Mouse (Mus musculus) lung, postnatal 0 days (tissue): Measurements from ENCODE around the gene Calu. TPM values are rescaled to one million over a fixed set of nuclear protein-coding genes. Genes with fewer than 3 reads are reported as not detected.
A peak's percentile ranks its signal among the peaks of the same experiment; 100 is the strongest.

Experiments
- ATAC-seq: fragments of 200-750 bp; cut with Nextera tagmentation; 2 replicates; pipeline ENCODE4 v1.8.0; 2017; ENCODE audit warnings: moderate library complexity
- DNase-seq: peaks from one replicate; pipeline ENCODE4 v3.0.0-alpha.2; 2016; ENCODE audit warnings: low spot score
- H3K27ac ChIP-seq: fragments of 300-500 bp; sonication (generic); 2 replicates; pipeline ENCODE4 v1.5.1; 2014; ENCODE audit warnings: antibody characterized with exemption, mild to moderate bottlenecking, low read length, mixed read lengths
- H3K27me3 ChIP-seq: fragments of 300-500 bp; sonication (generic); replicated peaks from 2 replicates; pipeline ENCODE4 v1.6.1; 2014; ENCODE audit warnings: low read length, mixed read lengths; ENCODE audit not compliant: insufficient read depth
- H3K36me3 ChIP-seq: fragments of 300-500 bp; sonication (generic); 2 replicates; pipeline ENCODE4 v1.6.1; 2014; ENCODE audit warnings: low read length, mixed read lengths; ENCODE audit not compliant: insufficient read depth
- H3K4me1 ChIP-seq: fragments of 300-500 bp; sonication (generic); 2 replicates; pipeline ENCODE4 v1.6.1; 2014; ENCODE audit warnings: antibody characterized with exemption, low read depth, low read length, mixed read lengths; ENCODE audit not compliant: insufficient read depth
- H3K4me2 ChIP-seq: fragments of 300-500 bp; sonication (generic); replicated peaks from 2 replicates; pipeline ENCODE4 v1.6.1; 2014; ENCODE audit warnings: low read depth, mild to moderate bottlenecking, low read length, moderate library complexity, mixed read lengths
- H3K4me3 ChIP-seq: fragments of 300-500 bp; sonication (generic); 2 replicates; pipeline ENCODE4 v1.5.1; 2014; ENCODE audit warnings: low read depth, low read length
- H3K9ac ChIP-seq: fragments of 300-500 bp; sonication (generic); replicated peaks from 2 replicates; pipeline ENCODE4 v1.6.1; 2014; ENCODE audit warnings: low read depth, mild to moderate bottlenecking
- H3K9me3 ChIP-seq: fragments of 300-500 bp; sonication (generic); 2 replicates; pipeline ENCODE4 v1.6.1; 2016; ENCODE audit warnings: low read length, mixed read lengths
- CTCF ChIP-seq: IDR thresholded peaks from 2 replicates; pipeline ENCODE4 v1.5.1; 2016; ENCODE audit warnings: antibody characterized with exemption, mild to moderate bottlenecking
- EP300 ChIP-seq: IDR thresholded peaks from 2 replicates; pipeline ENCODE4 v1.6.1; 2016; ENCODE audit warnings: antibody characterized with exemption, mild to moderate bottlenecking, control low read depth
- WGBS: fragments of 180-500 bp; shearing (Covaris S2); extraction: QIAGEN DNeasy Blood & Tissue Kit; methylation state at CpG from one replicate; pipeline ENCODE4 v1.1.7; 2014; 5-methylcytosine and 5-hydroxymethylcytosine counted together
- polyA plus RNA-seq: library from polyadenylated mRNA; unstranded; fragments of >200 nt; fragmentation: Nextera tagmentation; extraction: Ambion mirVana; gene quantifications from 2 replicates; pipeline ENCODE4 v1.2.1, GENCODE M21; 2015

The Calu gene
- 232 and 238 TPM in 2 replicates for polyA plus RNA-seq

- Histone ChIP-seq H3K4me3 (peak within 1 kb of the TSS; percentile 85), H3K4me2 (peak within 1 kb of the TSS; percentile 56), H3K4me1 (peaks cover 5% of the 10 kb centered on the region; the same call in 1 of the 2 replicates), H3K36me3 (no peaks in the 10 kb centered on the region), H3K9ac (peak within 1 kb of the TSS; percentile 92), H3K27ac (peak within 1 kb of the TSS; percentile 88), H3K27me3 (no peaks in the 10 kb centered on the region), H3K9me3 (no peaks in the 10 kb centered on the region)
- WGBS, result under 1% methylated on average over 55 of the region's 55 CpGs
- peak; percentile 99 for ATAC-seq
- no peak for TF ChIP-seq CTCF
- TF ChIP-seq EP300, result no peak
- DNase-seq, result peak; percentile 99
These were observed at the start of gene Calu for GRCm38 (mm10) chr6:29347665-29348370. Gene Calu (plus strand): TSS chr6:29348069.

GRCm38 (mm10) chr6:29299112-29299511 lies 48.8 kb upstream of the Calu start:
- Histone ChIP-seq H3K9ac (no peak overlapping the region), H3K27ac (no peak overlapping the region), H3K36me3 (no peaks in the 10 kb centered on the region), H3K27me3 (no peaks in the 10 kb centered on the region), H3K4me1 (no peaks in the 10 kb centered on the region), H3K4me2 (no peak overlapping the region), H3K9me3 (peaks cover 3% of the 10 kb centered on the region; the same call in 1 of the 2 replicates), H3K4me3 (no peak overlapping the region)
- no peak for ATAC-seq
- 39% methylated on average over 2 of the region's 2 CpGs for WGBS
- no peak for DNase-seq
- TF ChIP-seq EP300, result no peak
- no peak for TF ChIP-seq CTCF

GRCm38 (mm10) chr6:29303251-29303650 lies 44.6 kb upstream of the Calu start:
- ATAC-seq (no peak), DNase-seq (no peak)
- Histone ChIP-seq H3K9me3 (peaks cover 3% of the 10 kb centered on the region; the same call in 1 of the 2 replicates), H3K36me3 (no peaks in the 10 kb centered on the region), H3K4me3 (no peak overlapping the region), H3K9ac (no peak overlapping the region), H3K4me2 (no peak overlapping the region), H3K27ac (no peak overlapping the region), H3K27me3 (no peaks in the 10 kb centered on the region), H3K4me1 (no peaks in the 10 kb centered on the region)
- TF ChIP-seq CTCF (no peak), EP300 (no peak)

- ATAC-seq, result no peak
- no peak overlapping the region for H3K4me3 ChIP-seq
These were observed 44.1 kb upstream of the Calu start for GRCm38 (mm10) chr6:29303726-29304125.

GRCm38 (mm10) chr6:29305462-29305861 lies 42.4 kb upstream of the Calu start:
- 84% methylated on average over 4 of the region's 4 CpGs for WGBS

More at GRCm38 (mm10) chr6:29303726-29304125, 44.1 kb upstream of the Calu start:
- no peak for DNase-seq
- Histone ChIP-seq H3K27me3 (no peaks in the 10 kb centered on the region), H3K36me3 (no peaks in the 10 kb centered on the region), H3K9me3 (peaks cover 3% of the 10 kb centered on the region; the same call in 1 of the 2 replicates), H3K27ac (no peak overlapping the region), H3K4me2 (no peak overlapping the region), H3K9ac (no peak overlapping the region), H3K4me1 (no peaks in the 10 kb centered on the region)
- WGBS, result 35% methylated on average over 5 of the region's 5 CpGs
- TF ChIP-seq CTCF, result peak; percentile 38
- no peak for TF ChIP-seq EP300

GRCm38 (mm10) chr6:29308846-29309605 lies 38.8 kb upstream of the Calu start:
- H3K9me3 ChIP-seq, result no peaks in the 10 kb centered on the region
- H3K4me1 ChIP-seq, result no peaks in the 10 kb centered on the region
- 82% methylated on average over 16 of the region's 16 CpGs for WGBS
- no peaks in the 10 kb centered on the region for H3K36me3 ChIP-seq
- DNase-seq (no peak), ATAC-seq (no peak)
- H3K9ac ChIP-seq, result no peak overlapping the region
- H3K4me3 ChIP-seq, result no peak overlapping the region
- H3K27me3 ChIP-seq, result no peaks in the 10 kb centered on the region
- H3K27ac ChIP-seq, result no peak overlapping the region
- no peak overlapping the region for H3K4me2 ChIP-seq
- TF ChIP-seq CTCF (no peak), EP300 (no peak)

More at GRCm38 (mm10) chr6:29305462-29305861, 42.4 kb upstream of the Calu start:
- no peak overlapping the region for H3K4me3 ChIP-seq
- no peaks in the 10 kb centered on the region for H3K4me1 ChIP-seq
- H3K36me3 ChIP-seq, result no peaks in the 10 kb centered on the region
- no peaks in the 10 kb centered on the region for H3K27me3 ChIP-seq
- H3K9me3 ChIP-seq, result no peaks in the 10 kb centered on the region
- no peak for DNase-seq
- H3K4me2 ChIP-seq, result no peak overlapping the region
- TF ChIP-seq CTCF (no peak), EP300 (no peak)
- no peak overlapping the region for H3K27ac ChIP-seq
- no peak overlapping the region for H3K9ac ChIP-seq
- ATAC-seq, result no peak
